Mouse (Mus musculus) bone marrow macrophage, adult 2 months (primary cell): ENCODE results near the gene Gm49416.

Experiments used
- CTCF ChIP-seq: IDR thresholded peaks from 2 replicates; pipeline ENCODE4 v1.5.1; 2012; ENCODE audit warnings: low read depth, mild to moderate bottlenecking, low read length, moderate library complexity
- POLR2A ChIP-seq: IDR thresholded peaks from 2 replicates; pipeline ENCODE4 v1.6.1; 2012; ENCODE audit warnings: mild to moderate bottlenecking, low read depth, low read length, borderline replicate concordance

- TF ChIP-seq POLR2A: peak; percentile 91
- TF ChIP-seq CTCF: no peak
These were observed 48.6 kb upstream of the Gm49416 start for GRCm38 (mm10) chr19:8839908-8840791.
